Mouse (Mus musculus): ENCODE data around the gene Heatr5a.

DNA sequence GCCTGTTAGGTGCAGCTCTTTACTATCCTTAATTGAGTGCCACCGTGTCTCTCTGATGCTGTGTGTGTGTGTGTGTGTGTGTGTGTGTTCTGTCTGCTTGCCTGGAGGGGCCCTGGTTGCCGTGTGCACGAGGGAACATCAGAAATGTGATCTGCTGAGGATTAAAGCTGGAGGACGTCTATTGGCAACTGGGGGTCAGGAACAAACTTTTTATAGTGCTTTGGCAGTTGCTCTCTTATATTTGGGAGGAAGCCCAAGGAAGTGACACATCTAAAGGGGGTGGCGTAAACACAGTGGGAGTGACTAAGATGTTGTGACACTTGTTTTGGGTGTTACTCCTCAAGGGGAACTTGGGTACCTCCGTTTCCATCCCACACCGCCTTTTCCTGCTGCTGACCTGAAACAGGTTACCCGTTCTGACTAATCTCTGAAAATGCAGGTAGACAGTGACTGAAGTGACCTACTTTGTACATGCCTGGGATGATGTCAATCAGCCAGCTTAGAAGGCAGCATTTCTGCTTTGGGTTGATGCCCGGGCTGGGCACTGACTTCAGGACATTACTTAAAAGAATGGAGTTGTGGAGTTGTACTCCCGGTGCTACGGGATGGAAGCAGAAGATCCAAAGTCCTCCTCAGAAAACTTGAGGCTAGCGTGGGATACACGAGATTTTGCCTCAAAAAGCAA is 104.8 kb downstream of the Heatr5a start:
- no peak for TF ChIP-seq CTCF (IDR thresholded peaks at IDR 0.05)
- 0 out of 2 replicates have a peak, but pooled peaks have one; percentile 11 for TF ChIP-seq POLR2A (IDR thresholded peaks at IDR 0.05; ENCODE audit: insufficient read depth, low read depth, low read length)
